Mouse (Mus musculus): ENCODE data around the gene Rpap3.
"Not testable (repeated sequence)": the region's sequence is repeated elsewhere in the genome, so short reads cannot be mapped to it uniquely, and the experiment has no call there.

The Rpap3 gene

GRCm38 (mm10) chr15:97684118-97684517 is 21.5 kb downstream of the Rpap3 start:
- DNase-seq (ENCODE audit: low spot score), result no peak

- DNase-seq (ENCODE audit: low spot score), result no peak
Measured at GRCm38 (mm10) chr15:97682053-97682452, 23.6 kb downstream of the Rpap3 start.

GRCm38 (mm10) chr15:97679991-97680681 is 25.5 kb downstream of the Rpap3 start:
- DNase-seq (ENCODE audit: low spot score), result no peak

- no peak for DNase-seq (ENCODE audit: low spot score)
Measured at GRCm38 (mm10) chr15:97677341-97677740, 28.3 kb downstream of the Rpap3 start.

- no peak for DNase-seq (ENCODE audit: low spot score)
Measured at GRCm38 (mm10) chr15:97675927-97676326, 29.7 kb downstream of the Rpap3 start.

GRCm38 (mm10) chr15:97674423-97674822 is 31.2 kb downstream of the Rpap3 start:
- DNase-seq (ENCODE audit: low spot score), result no peak

- no peak for DNase-seq (ENCODE audit: low spot score)
Measured at GRCm38 (mm10) chr15:97673256-97674000, 32.2 kb downstream of the Rpap3 start.

- no peak for DNase-seq (ENCODE audit: low spot score)
Measured at GRCm38 (mm10) chr15:97672211-97672765, 33.3 kb downstream of the Rpap3 start.

- no peak for DNase-seq (ENCODE audit: low spot score)
Measured at GRCm38 (mm10) chr15:97670554-97670953, 35.1 kb downstream of the Rpap3 start.

- not testable (repeated sequence) for DNase-seq (ENCODE audit: low spot score)
Measured at GRCm38 (mm10) chr15:97668158-97668877, 37.3 kb downstream of the Rpap3 start.

- DNase-seq (ENCODE audit: low spot score), result peak; percentile 50
Measured at GRCm38 (mm10) chr15:97667437-97667836, 38.2 kb downstream of the Rpap3 start.

GRCm38 (mm10) chr15:97666457-97666770 is 39.2 kb downstream of the Rpap3 start:
- DNase-seq (ENCODE audit: low spot score), result no peak

- DNase-seq (ENCODE audit: low spot score), result no peak
Measured at GRCm38 (mm10) chr15:97665770-97666456, 39.7 kb downstream of the Rpap3 start.

- DNase-seq (ENCODE audit: low spot score), result peak; percentile 12
Measured at GRCm38 (mm10) chr15:97664981-97665668, 40.5 kb downstream of the Rpap3 start.

- peak; percentile 75 for DNase-seq (ENCODE audit: low spot score)
Measured at GRCm38 (mm10) chr15:97663750-97664406, 41.7 kb downstream of the Rpap3 start.

GRCm38 (mm10) chr15:97658755-97659116 is 46.9 kb downstream of the Rpap3 start:
- no peak for DNase-seq (ENCODE audit: low spot score)

- no peak for DNase-seq (ENCODE audit: low spot score)
Measured at GRCm38 (mm10) chr15:97657856-97658754, 47.5 kb downstream of the Rpap3 start.

GRCm38 (mm10) chr15:97657420-97657819 is 48.2 kb downstream of the Rpap3 start:
- no peak for DNase-seq (ENCODE audit: low spot score)

GRCm38 (mm10) chr15:97649726-97650125 is 55.9 kb downstream of the Rpap3 start:
- no peak for DNase-seq (ENCODE audit: low spot score)

GRCm38 (mm10) chr15:97648176-97648575 is 57.4 kb downstream of the Rpap3 start:
- DNase-seq (ENCODE audit: low spot score), result no peak

Measured in lung, postnatal 25 days (tissue).